8 mouse cellular contexts compared by ENCODE assay signal in the genomic region with DNA sequence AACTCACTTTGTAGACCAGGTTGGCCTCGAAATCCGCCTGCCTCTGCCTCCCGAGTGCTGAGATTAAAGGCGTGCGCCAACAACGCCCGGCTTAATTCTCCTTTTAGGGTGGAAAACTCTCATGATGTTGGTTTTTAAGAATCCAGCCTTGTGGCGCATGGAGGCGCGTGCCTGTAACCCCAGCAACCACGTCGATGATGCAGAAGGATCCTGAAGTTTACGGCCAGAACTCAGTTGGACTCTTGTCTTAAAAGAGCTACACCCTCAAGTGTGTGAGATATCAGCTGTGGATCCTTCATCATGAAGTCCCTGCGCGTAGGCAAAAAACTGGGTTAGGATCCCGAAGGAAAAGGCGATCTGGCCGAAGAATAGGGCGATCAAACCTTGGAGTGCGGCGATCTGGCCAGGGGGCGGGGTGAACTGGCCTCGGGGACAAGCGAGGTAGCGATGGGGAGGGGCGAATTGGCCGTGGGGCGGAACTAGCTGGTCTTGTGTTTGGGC. TPM values are rescaled to one million over a fixed set of nuclear protein-coding genes. Genes with fewer than 3 reads are reported as not detected.
DNase-seq lines count a peak whose midpoint lies in the region; ATAC-seq and TF ChIP-seq lines count a peak whose summit lies in the region.

No protein-coding gene starts in this region.

- H3K4me2 ChIP-seq in limb, embryonic 14.5 days (replicated peaks; ENCODE audit: low read depth, low read length, severe bottlenecking): peak overlapping the region; percentile 72
- peak overlapping the region; percentile 61 for H3K4me2 ChIP-seq in stomach, embryonic 14.5 days (replicated peaks; ENCODE audit: low read depth, low read length)

- peak overlapping the region; percentile 53 for H3K27ac ChIP-seq in limb, embryonic 14.5 days (replicated peaks; ENCODE audit: low read depth, low read length)
- H3K27ac ChIP-seq in stomach, embryonic 14.5 days (ENCODE audit: low read length): peak overlapping the region; percentile 75; the same call in 1 of the 2 replicates

- no peak for ATAC-seq in megakaryocyte, adult 5-6 weeks (ENCODE audit: poor library complexity, severe bottlenecking)
- ATAC-seq in limb, embryonic 14.5 days (ENCODE audit: low FRiP score, low read depth): peak; percentile 31
- peak; percentile 8; the same call in 1 of the 2 replicates for ATAC-seq in stomach, embryonic 14.5 days (ENCODE audit: insufficient number of reproducible peaks, insufficient read depth, low FRiP score, low read depth)

- no peaks in the 10 kb centered on the region for H3K9me3 ChIP-seq in megakaryocyte, embryonic 14.5 days
- H3K9me3 ChIP-seq in limb, embryonic 14.5 days (ENCODE audit: control insufficient read depth, low read length): no peaks in the 10 kb centered on the region
- H3K9me3 ChIP-seq in stomach, embryonic 14.5 days (ENCODE audit: control insufficient read depth, low read depth, low read length): no peaks in the 10 kb centered on the region

- TF ChIP-seq POLR2A in limb, embryonic 14.5 days (IDR thresholded peaks at IDR 0.05; ENCODE audit: borderline replicate concordance, extremely low read depth, insufficient read depth, insufficient read length): no peak

- peaks cover 16% of the 10 kb centered on the region for H3K36me3 ChIP-seq in megakaryocyte, embryonic 14.5 days (replicated peaks; ENCODE audit: low read length)
- peaks cover 8% of the 10 kb centered on the region; the same call in 1 of the 2 replicates for H3K36me3 ChIP-seq in limb, embryonic 14.5 days (ENCODE audit: control insufficient read depth, insufficient read depth, low read length)
- peaks cover 3% of the 10 kb centered on the region; the same call in 1 of the 2 replicates for H3K36me3 ChIP-seq in stomach, embryonic 14.5 days (ENCODE audit: control insufficient read depth, insufficient read depth, low read length)

- peak; percentile 74 for DNase-seq in fibroblast of lung, adult 2 months (ENCODE audit: low read depth)
- DNase-seq in limb, embryonic 14.5 days (ENCODE audit: low spot score): no peak
- no peak for DNase-seq in urinary bladder, postnatal 25 days (ENCODE audit: low spot score)
- no peak for DNase-seq in adrenal gland, adult 2 months
- DNase-seq in layer of hippocampus, postnatal 25 days (ENCODE audit: extremely low spot score in 1 of 2, low spot score in 1 of 2): no peak

- 11% methylated on average over 28 of the region's 28 CpGs for WGBS in limb, embryonic 14.5 days
- 8% methylated on average over 28 of the region's 28 CpGs for WGBS in stomach, embryonic 14.5 days

- peak overlapping the region; percentile 45 for H3K9ac ChIP-seq in limb, embryonic 14.5 days (ENCODE audit: low read depth, low read length, severe bottlenecking)
- no peak overlapping the region; the same call in 1 of the 2 replicates for H3K9ac ChIP-seq in stomach, embryonic 14.5 days (replicated peaks; ENCODE audit: low read depth, low read length)

- peaks cover 54% of the 10 kb centered on the region for H3K4me1 ChIP-seq in megakaryocyte, embryonic 14.5 days
- H3K4me1 ChIP-seq in limb, embryonic 14.5 days (ENCODE audit: control insufficient read depth, insufficient read depth, low read length): peaks cover 19% of the 10 kb centered on the region; the same call in 1 of the 2 replicates
- H3K4me1 ChIP-seq in stomach, embryonic 14.5 days (ENCODE audit: control insufficient read depth, insufficient read depth, low read length): peaks cover 17% of the 10 kb centered on the region

- peaks cover 20% of the 10 kb centered on the region for H3K27me3 ChIP-seq in megakaryocyte, embryonic 14.5 days (replicated peaks)
- 0 out of 2 replicates have a peak, but pooled peaks cover under 1% of the 10 kb centered on the region for H3K27me3 ChIP-seq in limb, embryonic 14.5 days (ENCODE audit: control insufficient read depth, insufficient read depth, low read length)
- no peaks in the 10 kb centered on the region for H3K27me3 ChIP-seq in stomach, embryonic 14.5 days (ENCODE audit: control insufficient read depth, insufficient read depth, low read length)

- H3K4me3 ChIP-seq in megakaryocyte, embryonic 14.5 days (replicated peaks): peak overlapping the region; percentile 99
- peak overlapping the region; percentile 69 for H3K4me3 ChIP-seq in limb, embryonic 14.5 days (replicated peaks; ENCODE audit: low read length)
- H3K4me3 ChIP-seq in stomach, embryonic 14.5 days (ENCODE audit: low read depth, low read length): peak overlapping the region; percentile 61

RNA-seq across cellular contexts. Expression of gene Ntmt1, which starts 0.4 kb away (rescaled TPM):
- polyA plus RNA-seq in megakaryocyte, embryonic 14.5 days (2012; ENCODE audit: insufficient read depth, low replicate concordance): 10.3 and 36.9 TPM in 2 replicates
- total RNA-seq in megakaryocyte, adult 5-6 weeks (2015): 4.1 and 9.5 TPM in 2 replicates
- total RNA-seq in megakaryocyte, adult 5-6 weeks (2017): 7.9 TPM in 2 replicates
- 59.5 and 66.8 TPM in 2 replicates for polyA plus RNA-seq in limb, embryonic 14.5 days (2012; rRNA removed)
- polyA plus RNA-seq in limb, embryonic 14.5 days (2014; fragmentation: Nextera tagmentation; extraction: Ambion mirVana): 84.2 and 91.0 TPM in 2 replicates
- 99.1 and 101 TPM in 2 replicates for polyA plus RNA-seq in stomach, embryonic 14.5 days (2014; fragmentation: Nextera tagmentation; extraction: Ambion mirVana)
- 10 to 100 TPM; 33.5 to 45.4 TPM for total RNA-seq in adrenal gland, adult 2 months (2021)
- polyA plus RNA-seq in adrenal gland, adult 2 months (2012; rRNA removed): 69.9 and 77.1 TPM in 2 replicates
- total RNA-seq in layer of hippocampus, postnatal 25 days (2021): 10 to 100 TPM; 34.8 to 35.2 TPM

RNA-seq across cellular contexts. Expression of gene 1700001O22Rik, which starts 3.7 kb away (rescaled TPM):
- polyA plus RNA-seq in megakaryocyte, embryonic 14.5 days (2012; ENCODE audit: insufficient read depth, low replicate concordance): not detected in 2 replicates
- total RNA-seq in megakaryocyte, adult 5-6 weeks (2015): not detected in 2 replicates
- total RNA-seq in megakaryocyte, adult 5-6 weeks (2017): 0.45 TPM in 1 of 2 replicates, not detected in the other
- polyA plus RNA-seq in limb, embryonic 14.5 days (2012; rRNA removed): 3.3 and 3.4 TPM in 2 replicates
- polyA plus RNA-seq in limb, embryonic 14.5 days (2014; fragmentation: Nextera tagmentation; extraction: Ambion mirVana): 2.7 and 3.4 TPM in 2 replicates
- polyA plus RNA-seq in stomach, embryonic 14.5 days (2014; fragmentation: Nextera tagmentation; extraction: Ambion mirVana): 2.5 and 3.3 TPM in 2 replicates
- total RNA-seq in adrenal gland, adult 2 months (2021): 1 to 10 TPM; 1.8 to 5.0 TPM
- 2.8 and 3.6 TPM in 2 replicates for polyA plus RNA-seq in adrenal gland, adult 2 months (2012; rRNA removed)
- 1 to 10 TPM; 4.0 to 5.5 TPM for total RNA-seq in layer of hippocampus, postnatal 25 days (2021)

RNA-seq across cellular contexts. Expression of gene Asb6, which starts 22.9 kb away (rescaled TPM):
- 14.8 and 21.5 TPM in 2 replicates for polyA plus RNA-seq in megakaryocyte, embryonic 14.5 days (2012; ENCODE audit: insufficient read depth, low replicate concordance)
- 4.3 and 6.1 TPM in 2 replicates for total RNA-seq in megakaryocyte, adult 5-6 weeks (2015)
- total RNA-seq in megakaryocyte, adult 5-6 weeks (2017): 12.6 and 17.1 TPM in 2 replicates
- 36.8 and 48.7 TPM in 2 replicates for polyA plus RNA-seq in limb, embryonic 14.5 days (2012; rRNA removed)
- 29.5 and 31.8 TPM in 2 replicates for polyA plus RNA-seq in limb, embryonic 14.5 days (2014; fragmentation: Nextera tagmentation; extraction: Ambion mirVana)
- polyA plus RNA-seq in stomach, embryonic 14.5 days (2014; fragmentation: Nextera tagmentation; extraction: Ambion mirVana): 27.1 and 29.1 TPM in 2 replicates
- 10 to 100 TPM; 24.7 to 30.3 TPM for total RNA-seq in adrenal gland, adult 2 months (2021)
- polyA plus RNA-seq in adrenal gland, adult 2 months (2012; rRNA removed): 58.2 and 62.5 TPM in 2 replicates
- total RNA-seq in layer of hippocampus, postnatal 25 days (2021): 10 to 100 TPM; 35.1 to 40.1 TPM

RNA-seq across cellular contexts. Expression of gene Prrx2, which starts 27.6 kb away (rescaled TPM):
- not detected in 2 replicates for polyA plus RNA-seq in megakaryocyte, embryonic 14.5 days (2012; ENCODE audit: insufficient read depth, low replicate concordance)
- not detected in 2 replicates for total RNA-seq in megakaryocyte, adult 5-6 weeks (2015)
- total RNA-seq in megakaryocyte, adult 5-6 weeks (2017): not detected in 2 replicates
- 176 and 268 TPM in 2 replicates for polyA plus RNA-seq in limb, embryonic 14.5 days (2012; rRNA removed)
- polyA plus RNA-seq in limb, embryonic 14.5 days (2014; fragmentation: Nextera tagmentation; extraction: Ambion mirVana): 93.1 and 112 TPM in 2 replicates
- polyA plus RNA-seq in stomach, embryonic 14.5 days (2014; fragmentation: Nextera tagmentation; extraction: Ambion mirVana): 6.0 and 8.9 TPM in 2 replicates
- 1 to 10 TPM; 2.1 to 2.2 TPM for total RNA-seq in adrenal gland, adult 2 months (2021)
- polyA plus RNA-seq in adrenal gland, adult 2 months (2012; rRNA removed): 4.3 and 5.0 TPM in 2 replicates
- total RNA-seq in layer of hippocampus, postnatal 25 days (2021): 1 to 10 TPM; 1.7 to 3.3 TPM
